Mouse (Mus musculus) liver, embryonic 11.5 days (tissue): ENCODE data around the gene Gfi1b. TPM values are rescaled to one million over a fixed set of nuclear protein-coding genes. Genes with fewer than 3 reads are reported as not detected.

ENCODE experiments used
- ATAC-seq: fragments of 200-750 bp; cut with Nextera tagmentation; replicated peaks from 2 replicates; pipeline ENCODE4 v1.8.0; 2017; ENCODE audit warnings: moderate number of reproducible peaks, mild to moderate bottlenecking, moderate TSS enrichment, moderate library complexity; ENCODE audit not compliant: low FRiP score
- DNase-seq: peaks from one replicate; pipeline ENCODE4 v3.0.0-alpha.2; 2017; ENCODE audit warnings: low spot score
- H3K27ac ChIP-seq: fragments of 300-500 bp; sonication (generic); 2 replicates; pipeline ENCODE4 v1.5.1; 2014; ENCODE audit warnings: mild to moderate bottlenecking, low read depth, low read length, control low read depth
- H3K27me3 ChIP-seq: fragments of 300-500 bp; sonication (generic); replicated peaks from 2 replicates; pipeline ENCODE4 v1.6.1; 2014; ENCODE audit warnings: low read length, mixed read lengths; ENCODE audit not compliant: control insufficient read depth, insufficient read depth
- H3K36me3 ChIP-seq: fragments of 300-500 bp; sonication (generic); 2 replicates; pipeline ENCODE4 v1.6.1; 2014; ENCODE audit warnings: mild to moderate bottlenecking, low read length, moderate library complexity, mixed read lengths; ENCODE audit not compliant: control insufficient read depth, insufficient read depth
- H3K4me1 ChIP-seq: fragments of 300-500 bp; sonication (generic); replicated peaks from 2 replicates; pipeline ENCODE4 v1.6.1; 2014; ENCODE audit warnings: low read length, mixed read lengths; ENCODE audit not compliant: control insufficient read depth, insufficient read depth
- H3K4me2 ChIP-seq: fragments of 300-500 bp; sonication (generic); 2 replicates; pipeline ENCODE4 v1.6.1; 2014; ENCODE audit warnings: mild to moderate bottlenecking, control low read depth, moderate library complexity
- H3K4me3 ChIP-seq: fragments of 300-500 bp; sonication (generic); 2 replicates; pipeline ENCODE4 v1.5.1; 2014; ENCODE audit warnings: low read depth, low read length, control low read depth
- H3K9ac ChIP-seq: fragments of 300-500 bp; sonication (generic); 2 replicates; pipeline ENCODE4 v1.6.1; 2014; ENCODE audit warnings: low read depth, low read length, control low read depth
- H3K9me3 ChIP-seq: fragments of 300-500 bp; sonication (generic); 2 replicates; pipeline ENCODE4 v1.6.1; 2016; ENCODE audit warnings: low read length, inconsistent platforms, mixed read lengths; ENCODE audit not compliant: control insufficient read depth
- WGBS: fragments of 180-500 bp; shearing (Covaris S2); extraction: QIAGEN DNeasy Blood & Tissue Kit; methylation state at CpG from one replicate; pipeline ENCODE4 v1.1.7; 2014; 5-methylcytosine and 5-hydroxymethylcytosine counted together
- polyA plus RNA-seq: library from polyadenylated mRNA; unstranded; fragments of >200 nt; fragmentation: Nextera tagmentation; extraction: Ambion mirVana; gene quantifications from 2 replicates; pipeline ENCODE4 v1.2.1, GENCODE M21; 2014

Gene Gfi1b
- polyA plus RNA-seq, 1 experiment from 2014 or later, result 143 TPM

- Histone ChIP-seq H3K9ac (no peak overlapping the region), H3K4me1 (peaks cover 9% of the 10 kb centered on the region), H3K4me3 (no peak overlapping the region), H3K27me3 (no peaks in the 10 kb centered on the region), H3K36me3 (no peaks in the 10 kb centered on the region), H3K27ac (no peak overlapping the region), H3K4me2 (no peak overlapping the region), H3K9me3 (no peaks in the 10 kb centered on the region)
- WGBS, result 21% methylated on average over 6 of the region's 6 CpGs
- ATAC-seq, result 0 out of 2 replicates have a peak, but pooled peaks have one; percentile 9
- DNase-seq, result no peak
Measured at GRCm38 (mm10) chr2:28585043-28585571, 36.7 kb downstream of the Gfi1b start.

DNA sequence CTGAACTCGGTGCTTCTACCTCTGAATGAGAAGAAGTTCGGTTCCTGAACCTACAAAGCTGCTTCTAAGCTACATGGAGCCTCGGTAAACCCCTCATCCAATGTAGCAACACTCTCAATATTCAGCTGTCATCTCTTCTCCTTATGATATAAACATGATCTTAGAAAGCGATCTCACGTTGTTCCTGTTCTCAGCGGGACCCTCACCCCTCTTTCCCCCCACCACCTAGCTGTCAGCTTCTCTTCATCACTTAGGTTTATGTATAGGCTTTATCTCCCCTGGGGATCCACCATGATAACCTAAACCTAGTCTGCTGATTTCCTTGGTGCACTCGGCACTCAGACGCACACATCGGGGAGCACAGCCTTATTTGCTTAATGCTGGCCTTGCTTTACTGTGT lies 38.1 kb downstream of the Gfi1b start, which contains the start of gene Gtf3c5:
Gene Gtf3c5, minus strand, starts transcription at position 101 of the 400 bp plus-strand sequence.
- Histone ChIP-seq H3K36me3 (peaks cover 10% of the 10 kb centered on the region; the same call in 1 of the 2 replicates), H3K4me2 (peak within 1 kb of the TSS; percentile 78), H3K4me1 (peaks cover 9% of the 10 kb centered on the region), H3K9ac (peak within 1 kb of the TSS; percentile 68), H3K9me3 (no peaks in the 10 kb centered on the region), H3K27me3 (no peaks in the 10 kb centered on the region), H3K27ac (peak within 1 kb of the TSS; percentile 67), H3K4me3 (peak within 1 kb of the TSS; percentile 66)
- WGBS, result 76% methylated on average over 9 of the region's 9 CpGs
- no peak for DNase-seq
- no peak for ATAC-seq

GRCm38 (mm10) chr2:28582647-28583353 lies 39.0 kb downstream of the Gfi1b start:
- Histone ChIP-seq H3K27ac (peak overlapping the region; percentile 67), H3K27me3 (no peaks in the 10 kb centered on the region), H3K4me1 (peaks cover 9% of the 10 kb centered on the region), H3K4me2 (peak overlapping the region; percentile 78), H3K9me3 (no peaks in the 10 kb centered on the region), H3K4me3 (peak overlapping the region; percentile 66), H3K9ac (peak overlapping the region; percentile 68), H3K36me3 (peaks cover 16% of the 10 kb centered on the region)
- under 1% methylated on average over 56 of the region's 56 CpGs for WGBS
- ATAC-seq (peak; percentile 89), DNase-seq (peak; percentile 92)

- ATAC-seq (no peak), DNase-seq (peak; percentile 38)
- Histone ChIP-seq H3K27ac (no peak overlapping the region), H3K4me3 (no peak overlapping the region), H3K9ac (no peak overlapping the region), H3K4me2 (no peak overlapping the region), H3K4me1 (peaks cover 3% of the 10 kb centered on the region; the same call in 1 of the 2 replicates), H3K9me3 (no peaks in the 10 kb centered on the region), H3K27me3 (no peaks in the 10 kb centered on the region), H3K36me3 (peaks cover 47% of the 10 kb centered on the region)
- 76% methylated on average over 5 of the region's 5 CpGs for WGBS
Measured at GRCm38 (mm10) chr2:28578003-28578402, 43.8 kb downstream of the Gfi1b start.

DNA sequence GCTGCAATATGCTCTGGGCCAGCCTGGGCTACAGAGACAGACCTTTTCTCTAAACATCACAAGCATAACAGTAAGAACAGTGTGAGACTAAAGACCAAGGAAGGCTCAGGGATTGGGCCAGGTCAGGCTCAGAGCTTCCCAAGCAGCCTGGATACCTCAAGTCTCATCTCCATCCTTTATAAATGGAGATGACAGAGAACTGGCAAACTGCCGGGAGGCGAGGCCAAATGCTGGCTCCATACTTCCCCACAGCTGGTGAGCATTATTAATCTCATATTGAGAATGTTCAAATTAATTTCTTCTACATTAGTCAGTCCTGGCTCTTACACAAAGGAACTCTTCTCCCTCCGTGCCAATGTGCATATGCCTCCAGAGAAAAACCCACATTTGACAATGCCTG lies 45.0 kb downstream of the Gfi1b start:
- no peak overlapping the region for H3K4me3 ChIP-seq
- no peak overlapping the region for H3K9ac ChIP-seq
- no peak for DNase-seq
- H3K9me3 ChIP-seq, result no peaks in the 10 kb centered on the region
- H3K27me3 ChIP-seq, result no peaks in the 10 kb centered on the region
- 91% methylated on average over 3 of the region's 3 CpGs for WGBS
- H3K4me2 ChIP-seq, result no peak overlapping the region
- peaks cover 57% of the 10 kb centered on the region for H3K36me3 ChIP-seq
- no peak overlapping the region for H3K27ac ChIP-seq
- H3K4me1 ChIP-seq, result peaks cover under 1% of the 10 kb centered on the region; the same call in 1 of the 2 replicates
- ATAC-seq, result no peak

- Histone ChIP-seq H3K9ac (no peak overlapping the region), H3K9me3 (no peaks in the 10 kb centered on the region), H3K4me2 (no peak overlapping the region), H3K27ac (no peak overlapping the region), H3K36me3 (peaks cover 63% of the 10 kb centered on the region), H3K4me3 (no peak overlapping the region), H3K4me1 (no peaks in the 10 kb centered on the region), H3K27me3 (no peaks in the 10 kb centered on the region)
- ATAC-seq (no peak), DNase-seq (no peak)
- WGBS, result 88% methylated on average over 4 of the region's 4 CpGs
Measured at GRCm38 (mm10) chr2:28575341-28575740, 46.4 kb downstream of the Gfi1b start.

- H3K4me3 ChIP-seq, result no peak overlapping the region
- DNase-seq (no peak), ATAC-seq (no peak)
- H3K4me1 ChIP-seq, result no peaks in the 10 kb centered on the region
- H3K36me3 ChIP-seq, result peaks cover 47% of the 10 kb centered on the region
- WGBS, result 84% methylated on average over 3 of the region's 3 CpGs
- no peaks in the 10 kb centered on the region for H3K9me3 ChIP-seq
- H3K4me2 ChIP-seq, result no peak overlapping the region
- H3K27ac ChIP-seq, result no peak overlapping the region
- no peaks in the 10 kb centered on the region for H3K27me3 ChIP-seq
- H3K9ac ChIP-seq, result no peak overlapping the region
Measured at GRCm38 (mm10) chr2:28569903-28570302, 51.9 kb downstream of the Gfi1b start.

GRCm38 (mm10) chr2:28566545-28566944 lies 55.2 kb downstream of the Gfi1b start:
- 71% methylated on average over 5 of the region's 5 CpGs for WGBS
- Histone ChIP-seq H3K9me3 (no peaks in the 10 kb centered on the region), H3K4me3 (no peak overlapping the region), H3K4me2 (no peak overlapping the region), H3K27ac (no peak overlapping the region), H3K9ac (no peak overlapping the region), H3K36me3 (peaks cover 21% of the 10 kb centered on the region), H3K27me3 (no peaks in the 10 kb centered on the region), H3K4me1 (no peaks in the 10 kb centered on the region)
- ATAC-seq, result no peak
- no peak for DNase-seq

- H3K9me3 ChIP-seq, result no peaks in the 10 kb centered on the region
- no peaks in the 10 kb centered on the region for H3K27me3 ChIP-seq
- H3K27ac ChIP-seq, result no peak overlapping the region
- H3K4me3 ChIP-seq, result no peak overlapping the region
- ATAC-seq, result no peak
- peaks cover 14% of the 10 kb centered on the region for H3K36me3 ChIP-seq
- H3K4me2 ChIP-seq, result no peak overlapping the region
- DNase-seq, result no peak
- no peak overlapping the region for H3K9ac ChIP-seq
- WGBS, result 87% methylated on average over 4 of the region's 4 CpGs
- H3K4me1 ChIP-seq, result no peaks in the 10 kb centered on the region
Measured at GRCm38 (mm10) chr2:28564380-28564779, 57.4 kb downstream of the Gfi1b start.
